Mouse (Mus musculus) cerebellum, postnatal 10 days (tissue): ENCODE measurements at regions not wholly inside any gene's neighbourhood (a gene's known extent, or its start where the extent isn't known, plus 50 kb on each side); places are given as distances from the start of the nearest gene placed in this dataset.

Experiments
- DNase-seq, 2 experiments: peaks; one replicate each; pipeline ENCODE4 v3.0.0; 2021; ENCODE audit warnings: mixed read lengths in 2 of 2

DNA sequence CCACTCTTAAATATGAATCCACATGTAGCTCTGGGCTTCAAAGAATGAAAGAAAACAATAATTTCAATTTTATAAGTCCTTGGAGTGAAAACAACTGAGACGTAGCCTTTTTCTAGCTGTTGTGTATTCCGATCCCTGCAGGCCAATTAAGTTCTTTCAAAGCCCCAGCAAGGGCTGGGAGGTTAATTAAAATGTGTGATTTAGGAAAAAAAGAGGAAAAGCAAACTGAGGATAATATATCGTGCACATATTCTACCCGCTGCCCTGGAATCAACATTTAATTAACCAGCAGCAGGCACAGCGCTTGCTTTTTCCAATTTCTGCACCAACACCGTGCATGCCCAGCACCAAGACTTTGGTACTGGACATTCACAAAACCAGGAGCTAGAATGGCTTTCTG lies 167.0 kb downstream of the Nectin3 start:
- no peak for DNase-seq

DNA sequence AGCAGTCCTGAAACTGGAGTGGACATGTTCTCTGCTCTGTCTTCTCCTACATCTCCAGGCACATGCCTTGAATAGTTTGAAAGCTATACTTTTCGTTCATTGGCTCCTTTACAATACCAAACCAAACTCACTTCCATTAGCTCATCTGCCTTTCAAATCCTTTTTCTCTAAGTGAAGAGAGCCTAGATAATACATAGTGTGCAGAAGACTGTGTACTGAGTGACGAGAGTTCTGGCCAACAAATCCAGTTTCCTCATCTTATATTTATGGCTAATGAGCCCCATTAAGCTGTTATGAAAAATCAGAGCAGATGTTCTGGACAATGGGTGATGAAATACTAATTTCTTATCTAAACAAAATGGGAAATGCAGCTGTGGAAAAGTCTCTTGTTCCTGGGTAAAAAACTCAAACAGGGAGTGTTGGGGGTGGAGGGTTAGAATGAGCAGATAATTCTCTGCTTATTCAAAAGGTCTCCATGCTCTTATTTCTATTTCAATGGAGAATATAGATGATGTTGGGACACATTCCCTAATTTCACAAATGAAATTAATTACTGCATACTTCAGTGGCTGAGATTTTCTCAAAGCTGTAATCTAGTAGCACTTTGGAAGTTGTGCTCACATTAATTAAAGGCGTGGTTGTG lies 144.3 kb upstream of the Gm4737 start:
- no peak for DNase-seq

DNA sequence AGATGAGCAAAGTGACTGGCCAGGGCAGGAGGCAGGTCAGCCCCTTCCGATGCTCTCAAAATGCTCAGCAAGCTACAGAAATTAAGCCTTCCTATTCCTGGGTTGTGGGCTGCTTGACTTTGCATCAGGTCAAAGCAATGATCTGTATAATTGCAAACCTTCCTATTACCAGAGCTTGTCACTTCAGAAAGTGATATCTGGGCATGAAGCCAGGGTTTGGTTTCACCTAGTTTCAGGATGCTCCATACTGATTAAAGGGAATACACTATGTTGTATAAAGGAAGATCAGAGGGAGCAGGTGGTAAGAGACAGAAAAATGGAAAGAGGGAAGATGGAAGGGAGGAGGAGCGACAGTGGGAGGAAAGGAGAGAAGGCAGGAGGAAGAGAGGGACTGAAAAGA lies 142.3 kb upstream of the Gm4737 start:
- peak; percentile 35 to 41 for DNase-seq

DNA sequence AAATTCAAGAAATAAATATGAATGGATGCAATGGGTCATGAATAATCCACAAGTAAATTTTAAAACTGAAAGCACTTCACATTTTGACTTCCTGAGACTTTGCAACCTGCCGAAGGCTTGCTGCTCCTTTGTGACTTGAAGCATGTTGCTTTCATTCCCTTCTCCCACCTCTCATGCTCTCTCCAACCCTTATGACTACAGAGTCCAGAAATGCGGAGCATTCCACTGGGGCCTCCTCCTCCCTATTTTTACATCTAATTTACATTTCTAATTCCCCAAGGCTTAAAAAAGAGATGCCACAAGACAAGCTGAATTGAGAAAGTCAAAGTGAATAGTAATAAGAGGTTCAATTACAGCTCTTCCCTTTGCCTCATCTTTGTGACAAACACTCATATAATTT lies 141.5 kb upstream of the Gm4737 start:
- DNase-seq = no peak

DNA sequence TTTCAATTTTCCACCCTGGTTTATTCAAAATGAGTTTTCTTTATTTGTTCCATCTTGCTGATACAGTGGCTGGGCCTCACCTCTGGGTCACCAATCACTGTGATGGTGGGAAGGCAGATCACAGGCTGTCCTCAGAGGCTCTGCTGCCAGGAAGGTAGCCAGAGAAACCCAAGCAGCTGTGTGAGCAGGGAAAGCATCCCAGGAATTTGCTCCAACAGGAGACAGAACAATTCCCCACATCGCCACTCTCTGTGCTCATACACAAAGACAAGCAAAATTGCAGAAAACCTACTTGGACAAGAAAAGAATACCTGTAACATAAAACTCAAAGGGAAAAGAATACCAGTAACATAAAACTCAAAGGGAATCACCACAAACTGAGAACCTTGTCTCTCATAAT lies 139.0 kb upstream of the Gm4737 start:
- no peak for DNase-seq

DNA sequence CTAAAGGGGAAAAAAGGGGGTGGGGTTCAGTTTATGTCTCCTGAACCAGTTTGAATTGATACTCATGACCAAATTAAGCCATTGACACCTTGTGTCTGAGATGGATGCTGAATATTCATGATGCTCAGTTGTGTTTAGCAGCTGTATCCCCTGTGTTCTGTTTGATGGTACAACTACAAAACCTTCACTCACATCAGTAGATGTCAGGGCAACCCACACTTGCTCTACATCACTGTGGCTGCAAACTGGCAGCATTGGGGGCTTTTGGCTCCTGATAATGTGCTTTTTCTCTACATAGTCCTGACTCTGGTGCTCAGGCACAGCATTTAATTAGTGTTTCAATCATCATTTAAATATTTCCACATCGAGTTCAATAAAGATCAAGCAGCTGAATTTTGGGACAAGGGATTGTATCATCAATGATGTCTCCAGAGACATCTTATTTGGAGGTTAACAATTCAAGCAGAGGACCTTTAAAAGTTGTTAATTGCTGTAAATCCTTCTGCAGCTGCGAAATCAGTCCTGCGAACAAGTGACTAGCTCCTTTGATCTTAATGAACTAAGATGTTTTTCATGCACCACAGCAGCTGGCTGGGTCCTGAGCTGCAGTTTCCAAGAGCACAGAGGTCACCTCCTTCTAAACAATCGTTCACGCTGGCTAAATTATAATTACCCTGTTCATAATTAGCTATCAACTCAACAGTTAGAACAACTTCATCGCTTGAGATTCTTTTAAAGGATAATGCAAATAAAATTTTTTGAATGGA lies 136.4 kb upstream of the Gm4737 start:
- DNase-seq = no peak

DNA sequence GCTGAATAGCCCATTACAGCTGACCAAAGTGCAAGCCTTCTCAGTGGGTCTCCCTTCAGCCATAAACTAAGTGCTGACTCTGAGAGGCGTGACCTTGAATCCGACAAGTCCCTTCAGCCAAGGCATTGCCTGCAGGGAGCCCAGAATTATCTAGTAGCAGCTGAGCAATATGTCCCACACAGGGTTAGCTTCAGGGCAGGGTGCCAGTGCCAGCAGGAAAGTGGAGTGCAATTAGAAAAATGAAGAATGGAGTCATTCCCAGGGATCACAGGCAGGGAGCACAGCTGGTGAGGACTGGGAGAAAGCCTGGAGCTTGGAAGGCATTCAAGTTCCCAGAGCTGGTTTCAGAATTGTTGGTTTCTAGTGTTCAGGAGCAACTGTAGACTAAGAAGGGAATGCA lies 135.3 kb upstream of the Gm4737 start:
- peak; percentile 91 to 96 for DNase-seq

DNA sequence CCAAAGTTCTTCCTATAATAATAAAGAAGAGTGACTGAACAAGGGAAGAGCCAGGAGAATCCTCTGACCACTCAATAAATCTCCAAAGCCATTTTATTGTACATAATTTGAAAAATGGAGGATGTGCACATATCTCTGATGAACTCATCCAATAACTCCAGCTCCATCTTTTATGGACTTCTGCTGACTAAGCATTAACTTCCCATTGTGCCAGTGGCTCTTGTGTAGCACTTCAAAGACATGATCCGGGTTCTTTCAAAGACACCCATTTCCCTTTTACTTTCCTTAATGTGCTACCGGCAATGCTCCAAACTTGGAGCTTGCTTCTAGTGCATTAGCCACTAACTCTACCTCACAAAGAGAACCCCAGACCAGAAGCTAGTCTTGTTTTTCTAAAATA lies 112.7 kb upstream of the Gm4737 start:
- no peak for DNase-seq

DNA sequence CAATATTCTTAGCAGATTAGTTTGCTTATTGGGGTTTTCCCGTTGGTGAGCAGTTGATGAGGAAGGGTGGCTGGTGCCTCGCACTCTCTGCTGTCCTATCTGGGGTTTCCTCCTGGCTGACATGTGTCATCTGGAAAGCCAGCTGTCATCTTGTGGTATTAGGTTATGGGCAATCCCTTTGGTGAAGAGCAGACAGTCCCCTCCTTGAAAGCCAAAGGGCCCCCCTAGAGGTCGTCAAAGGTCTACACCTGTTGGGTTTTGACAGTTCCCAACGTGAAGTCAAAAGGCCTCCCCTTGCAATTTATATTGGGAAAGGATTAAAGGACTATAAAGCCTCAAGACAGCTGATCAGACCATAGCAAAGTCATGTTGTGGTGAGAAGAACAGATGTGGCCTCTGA lies 96.8 kb upstream of the Gm4737 start:
- DNase-seq = no peak

DNA sequence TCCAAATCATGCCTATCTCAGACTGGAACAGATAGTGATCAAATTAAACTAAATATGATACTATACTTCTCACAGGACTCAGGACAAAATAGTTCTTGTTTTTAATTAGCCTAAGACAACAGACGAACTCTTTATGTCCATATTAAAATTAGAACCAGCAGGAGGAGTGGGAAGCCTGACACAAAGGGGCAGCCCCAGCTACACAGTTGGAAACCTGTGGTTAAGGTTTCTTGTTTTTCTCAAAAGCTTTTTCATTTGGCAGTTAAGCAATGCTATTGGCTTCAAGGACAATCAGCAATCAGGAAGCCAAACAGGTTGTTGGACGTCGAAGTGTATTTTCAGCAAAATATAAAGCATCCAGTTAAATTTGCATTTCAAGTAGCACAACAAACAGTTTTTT lies 96.1 kb upstream of the Gm4737 start:
- no peak for DNase-seq

DNA sequence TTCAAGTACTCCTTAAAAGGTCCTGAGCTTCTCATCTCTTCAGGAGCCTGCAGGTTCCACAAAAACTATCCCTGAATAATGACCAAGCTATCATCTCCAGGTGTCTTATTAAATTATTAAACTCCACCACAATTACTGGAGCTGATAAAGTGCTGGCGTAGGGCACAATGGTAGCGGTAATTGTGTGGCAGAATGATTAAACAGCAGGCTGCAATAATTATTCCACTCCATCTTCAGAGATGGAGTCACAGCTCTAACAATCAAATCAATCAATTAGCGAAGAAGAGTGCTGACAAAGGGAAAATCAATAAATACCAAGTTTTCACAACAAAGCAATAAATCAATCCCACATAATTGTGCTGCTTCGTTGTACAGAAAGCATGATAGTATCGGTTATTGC lies 90.7 kb upstream of the Gm4737 start:
- no peak for DNase-seq

DNA sequence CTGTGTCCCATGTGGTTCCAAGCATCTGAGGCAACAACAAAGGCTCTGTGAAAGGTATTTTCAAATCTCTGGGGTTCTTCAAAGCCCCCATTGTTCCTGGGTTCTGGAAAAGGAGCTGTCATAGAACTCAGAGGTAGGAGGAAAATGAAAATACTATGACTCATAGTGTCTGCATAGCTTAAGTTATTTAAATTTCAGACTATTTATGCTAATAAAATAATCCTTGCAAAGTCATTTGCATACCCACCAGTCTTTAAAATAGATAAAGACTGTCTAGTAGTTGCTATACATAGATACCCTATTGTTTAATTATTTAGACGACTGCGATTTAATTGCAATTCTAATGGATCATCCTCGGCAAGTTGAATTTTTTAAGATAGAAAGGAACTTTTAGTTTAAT lies 73.9 kb upstream of the Gm4737 start:
- no peak for DNase-seq

DNA sequence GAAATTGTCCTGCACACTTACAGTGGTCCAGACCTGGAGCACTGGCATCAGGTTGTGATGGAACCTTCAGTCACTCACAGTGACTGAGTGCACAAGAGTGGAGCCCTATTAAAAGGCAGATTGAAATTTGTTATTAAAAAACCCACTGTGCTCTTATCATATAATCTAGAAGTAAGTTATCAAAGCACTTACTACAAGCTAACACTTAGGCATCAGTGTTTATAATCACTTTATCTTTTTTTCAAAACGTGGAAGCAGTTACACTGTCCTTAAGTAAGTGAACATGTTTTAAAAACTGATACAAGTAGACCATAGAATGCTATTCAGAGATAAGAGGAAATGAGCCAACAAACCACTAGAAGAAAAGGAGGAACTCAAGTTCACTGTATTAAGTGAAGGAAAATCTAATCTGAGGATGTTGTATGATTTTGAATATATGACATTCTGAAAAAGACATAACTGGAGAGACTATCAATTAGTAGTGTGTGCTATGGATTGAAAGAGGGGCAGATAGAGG lies 68.3 kb upstream of the Gm4737 start:
- DNase-seq = no peak

DNA sequence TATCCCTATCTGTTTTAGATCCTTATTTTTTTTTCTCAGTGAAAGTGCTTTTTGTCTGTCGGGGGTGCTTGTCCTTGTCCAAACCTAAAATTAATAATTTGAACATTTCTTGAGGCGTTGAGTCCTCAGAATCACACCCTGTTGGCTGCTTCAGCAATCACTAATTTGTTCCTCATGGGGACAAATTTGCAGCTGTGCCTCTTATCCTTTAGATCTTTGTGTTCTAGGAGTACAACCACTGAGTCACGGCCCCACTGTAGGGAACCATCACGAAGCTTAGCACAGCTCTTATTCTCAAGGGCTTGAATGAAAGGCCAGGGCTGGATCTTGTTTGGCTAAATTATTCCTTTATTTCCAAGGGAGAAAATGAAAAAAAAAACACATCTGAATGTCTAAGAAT lies 57.6 kb upstream of the Gm4737 start:
- DNase-seq = no peak

DNA sequence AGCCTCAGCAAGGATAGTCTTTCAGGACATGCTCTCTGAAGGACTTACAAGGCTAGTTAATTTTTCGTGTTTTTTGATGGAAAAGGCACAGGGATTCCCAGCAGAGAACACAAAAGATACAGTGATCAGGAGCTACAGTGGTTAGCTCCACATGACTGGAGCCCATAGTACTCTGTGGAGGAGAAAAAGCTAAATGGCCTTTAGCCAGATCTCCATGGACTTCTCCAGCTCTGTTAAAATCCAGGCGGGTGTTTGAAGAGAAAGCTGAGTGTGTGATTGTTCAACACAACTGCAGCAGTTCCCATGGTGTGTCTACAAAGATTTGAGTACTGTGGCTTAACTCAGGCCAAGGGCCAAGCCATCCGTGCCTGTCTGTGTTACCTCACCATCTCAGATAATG lies 57.0 kb upstream of the Gm4737 start:
- peak; percentile 3 to 4 for DNase-seq

DNA sequence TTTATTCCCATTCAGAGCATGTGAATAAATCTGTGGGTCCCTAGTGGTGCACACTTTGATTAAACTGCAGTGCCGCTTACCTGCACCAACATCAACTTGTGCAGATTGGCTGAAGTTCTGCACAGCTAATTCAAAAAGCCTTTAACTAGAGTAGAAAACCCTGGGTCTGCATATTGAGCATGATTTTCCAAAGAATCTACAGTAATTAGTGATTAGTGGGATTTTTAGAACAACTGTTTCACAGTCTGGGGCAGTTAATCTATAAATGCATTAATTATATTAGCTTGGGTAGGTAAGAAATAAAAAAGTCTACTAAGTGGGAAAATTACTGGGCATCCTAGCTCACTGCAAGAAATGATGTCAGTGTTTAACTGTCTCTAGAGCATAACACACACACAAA lies 50.2 kb upstream of the Gm4737 start:
- no peak for DNase-seq
